Mouse (Mus musculus): Measurements from ENCODE around the gene Mlx. TPM values are rescaled to one million over a fixed set of nuclear protein-coding genes. Genes with fewer than 3 reads are reported as not detected.
A peak's percentile ranks its signal among the peaks of the same experiment; 100 is the strongest.

Mlx gene
- polyA plus RNA-seq, 1 experiment = 1.7 TPM

- H3K27me3 ChIP-seq (ENCODE audit: control insufficient read depth) = no peaks in the 10 kb centered on the region
- TF ChIP-seq GATA1 (IDR thresholded peaks at IDR 0.05; ENCODE audit: low read length) (no peak), TAL1 (IDR thresholded peaks at IDR 0.05; ENCODE audit: low read length) (no peak)
- H3K9me3 ChIP-seq (ENCODE audit: control insufficient read depth, low read length) = no peaks in the 10 kb centered on the region
- H3K4me1 ChIP-seq (ENCODE audit: control insufficient read depth) = peaks cover 79% of the 10 kb centered on the region
- peaks cover 90% of the 10 kb centered on the region for H3K36me3 ChIP-seq (ENCODE audit: control insufficient read depth)
- no peak overlapping the region for H3K4me3 ChIP-seq (replicated peaks)
Measured at GRCm38 (mm10) chr11:101062165-101062884, 24.8 kb upstream of the Mlx start.

GRCm38 (mm10) chr11:101062971-101063675, 24.0 kb upstream of the Mlx start:
- peaks cover 6% of the 10 kb centered on the region for H3K27me3 ChIP-seq (ENCODE audit: control insufficient read depth)
- H3K4me1 ChIP-seq (ENCODE audit: control insufficient read depth) = peaks cover 73% of the 10 kb centered on the region
- TF ChIP-seq TAL1 (IDR thresholded peaks at IDR 0.05; ENCODE audit: low read length) = no peak
- TF ChIP-seq GATA1 (IDR thresholded peaks at IDR 0.05; ENCODE audit: low read length) = no peak
- peaks cover 82% of the 10 kb centered on the region for H3K36me3 ChIP-seq (ENCODE audit: control insufficient read depth)
- H3K4me3 ChIP-seq (replicated peaks) = peak overlapping the region; percentile 43
- H3K9me3 ChIP-seq (ENCODE audit: control insufficient read depth, low read length) = no peaks in the 10 kb centered on the region

GRCm38 (mm10) chr11:101063676-101064327, 23.3 kb upstream of the Mlx start:
- peaks cover 66% of the 10 kb centered on the region for H3K4me1 ChIP-seq (ENCODE audit: control insufficient read depth)
- no peaks in the 10 kb centered on the region for H3K9me3 ChIP-seq (ENCODE audit: control insufficient read depth, low read length)
- H3K27me3 ChIP-seq (ENCODE audit: control insufficient read depth) = peaks cover 13% of the 10 kb centered on the region
- peaks cover 76% of the 10 kb centered on the region for H3K36me3 ChIP-seq (ENCODE audit: control insufficient read depth)
- peak; percentile 93 for TF ChIP-seq TAL1 (IDR thresholded peaks at IDR 0.05; ENCODE audit: low read length)
- peak; percentile 81 for TF ChIP-seq GATA1 (IDR thresholded peaks at IDR 0.05; ENCODE audit: low read length)
- peak overlapping the region; percentile 43 for H3K4me3 ChIP-seq (replicated peaks)

- peaks cover 69% of the 10 kb centered on the region for H3K36me3 ChIP-seq (ENCODE audit: control insufficient read depth)
- peaks cover 19% of the 10 kb centered on the region for H3K27me3 ChIP-seq (ENCODE audit: control insufficient read depth)
- no peak for TF ChIP-seq TAL1 (IDR thresholded peaks at IDR 0.05; ENCODE audit: low read length)
- TF ChIP-seq GATA1 (IDR thresholded peaks at IDR 0.05; ENCODE audit: low read length) = no peak
- peak overlapping the region; percentile 43 for H3K4me3 ChIP-seq (replicated peaks)
- peaks cover 69% of the 10 kb centered on the region for H3K4me1 ChIP-seq (ENCODE audit: control insufficient read depth)
- no peaks in the 10 kb centered on the region for H3K9me3 ChIP-seq (ENCODE audit: control insufficient read depth, low read length)
Measured at GRCm38 (mm10) chr11:101064462-101064861, 22.6 kb upstream of the Mlx start.

GRCm38 (mm10) chr11:101065002-101065401, 22.1 kb upstream of the Mlx start:
- Histone ChIP-seq H3K27me3 (ENCODE audit: control insufficient read depth) (peaks cover 23% of the 10 kb centered on the region), H3K36me3 (ENCODE audit: control insufficient read depth) (peaks cover 64% of the 10 kb centered on the region), H3K9me3 (ENCODE audit: control insufficient read depth, low read length) (no peaks in the 10 kb centered on the region), H3K4me3 (replicated peaks) (no peak overlapping the region), H3K4me1 (ENCODE audit: control insufficient read depth) (peaks cover 75% of the 10 kb centered on the region)
- TF ChIP-seq TAL1 (IDR thresholded peaks at IDR 0.05; ENCODE audit: low read length) (no peak), GATA1 (IDR thresholded peaks at IDR 0.05; ENCODE audit: low read length) (no peak)

GRCm38 (mm10) chr11:101066549-101067412, 20.3 kb upstream of the Mlx start:
- peak overlapping the region; percentile 40 for H3K4me3 ChIP-seq (replicated peaks)
- no peaks in the 10 kb centered on the region for H3K9me3 ChIP-seq (ENCODE audit: control insufficient read depth, low read length)
- peaks cover 78% of the 10 kb centered on the region for H3K4me1 ChIP-seq (ENCODE audit: control insufficient read depth)
- TF ChIP-seq TAL1 (IDR thresholded peaks at IDR 0.05; ENCODE audit: low read length) (no peak), GATA1 (IDR thresholded peaks at IDR 0.05; ENCODE audit: low read length) (no peak)
- H3K27me3 ChIP-seq (ENCODE audit: control insufficient read depth) = peaks cover 41% of the 10 kb centered on the region
- peaks cover 46% of the 10 kb centered on the region for H3K36me3 ChIP-seq (ENCODE audit: control insufficient read depth)

GRCm38 (mm10) chr11:101069391-101070188, 17.5 kb upstream of the Mlx start, which contains the start of gene Naglu:
TSS of gene Naglu (plus strand) at chr11:101070012.
- Histone ChIP-seq H3K4me3 (replicated peaks) (peak within 1 kb of the TSS; percentile 81), H3K4me1 (ENCODE audit: control insufficient read depth) (peaks cover 52% of the 10 kb centered on the region), H3K27me3 (ENCODE audit: control insufficient read depth) (peaks cover 61% of the 10 kb centered on the region), H3K9me3 (ENCODE audit: control insufficient read depth, low read length) (peaks cover 4% of the 10 kb centered on the region; the same call in 1 of the 2 replicates), H3K36me3 (ENCODE audit: control insufficient read depth) (peaks cover 18% of the 10 kb centered on the region)
- TF ChIP-seq TAL1 (IDR thresholded peaks at IDR 0.05; ENCODE audit: low read length) (no peak), GATA1 (IDR thresholded peaks at IDR 0.05; ENCODE audit: low read length) (no peak)

- Histone ChIP-seq H3K4me3 (replicated peaks) (peak overlapping the region; percentile 81), H3K27me3 (ENCODE audit: control insufficient read depth) (peaks cover 61% of the 10 kb centered on the region), H3K36me3 (ENCODE audit: control insufficient read depth) (peaks cover 12% of the 10 kb centered on the region), H3K4me1 (ENCODE audit: control insufficient read depth) (peaks cover 46% of the 10 kb centered on the region), H3K9me3 (ENCODE audit: control insufficient read depth, low read length) (peaks cover 4% of the 10 kb centered on the region; the same call in 1 of the 2 replicates)
- TF ChIP-seq GATA1 (IDR thresholded peaks at IDR 0.05; ENCODE audit: low read length) = no peak
- TF ChIP-seq TAL1 (IDR thresholded peaks at IDR 0.05; ENCODE audit: low read length) = no peak
Measured at GRCm38 (mm10) chr11:101070189-101070527, 16.9 kb upstream of the Mlx start.
